Mouse (Mus musculus) heart, postnatal 25 days (tissue): Measurements from ENCODE around the gene Pxn. TPM values are rescaled to one million over a fixed set of nuclear protein-coding genes. Genes with fewer than 3 reads are reported as not detected.

Experiments used
- DNase-seq: peaks from one replicate; pipeline ENCODE4 v3.0.0; 2022; ENCODE audit warnings: low spot score
- intact Hi-C: fragments of 180-260 bp; cut with DNase I; formaldehyde crosslinking; loops from one replicate; pipeline ENCODE4 v1.15.1; 2025
- total RNA-seq, 2 experiments: library from RNA; stranded (reverse); gene quantifications; 2 replicates each; pipeline ENCODE4 v1.2.3; 2021

Gene Pxn
- total RNA-seq, 2 experiments from 2014 or later, result 34.4 to 39.5 TPM

DNA sequence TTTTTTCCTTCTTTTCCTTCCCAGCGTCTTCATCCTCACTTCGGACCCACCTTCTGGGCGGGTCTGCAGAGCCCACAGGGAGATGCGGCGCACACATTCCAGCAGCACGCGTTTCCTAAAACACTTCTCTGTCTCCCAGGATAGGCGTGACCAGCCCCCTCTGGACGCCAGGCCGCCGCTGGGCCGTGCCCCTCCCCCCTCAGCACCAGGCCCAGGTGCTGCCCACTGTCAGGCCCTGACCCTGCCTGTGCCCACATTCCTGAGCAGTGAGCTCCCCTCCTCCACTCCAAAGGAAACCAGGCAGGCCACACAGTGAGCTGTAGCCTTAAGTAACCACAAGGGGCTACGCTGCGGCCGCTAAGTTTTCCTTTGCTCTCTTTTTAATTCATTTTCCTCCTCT is 17.5 kb downstream of the Pxn start:
- intact Hi-C loops, result no loop called here
- no peak for DNase-seq

DNA sequence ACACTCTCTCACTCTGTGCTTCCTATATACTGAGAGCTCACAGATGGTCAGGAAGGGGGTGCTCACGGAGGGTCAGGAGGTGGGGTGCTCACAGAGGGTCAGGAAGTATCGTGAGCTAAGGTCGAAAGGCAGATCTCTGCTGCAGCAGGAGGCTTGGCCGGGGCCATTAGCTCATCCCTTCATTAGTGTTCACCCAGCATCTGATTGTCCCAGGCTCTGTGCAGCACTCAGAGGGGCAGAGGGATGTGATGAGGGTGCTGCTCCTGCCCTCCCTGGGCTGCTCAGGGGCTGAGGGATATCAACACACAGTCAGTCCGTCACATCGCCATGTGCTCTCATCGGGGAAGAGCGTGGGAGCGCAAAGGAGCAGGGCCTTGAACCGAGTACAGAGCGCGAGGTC is 18.0 kb downstream of the Pxn start:
- no peak for DNase-seq

DNA sequence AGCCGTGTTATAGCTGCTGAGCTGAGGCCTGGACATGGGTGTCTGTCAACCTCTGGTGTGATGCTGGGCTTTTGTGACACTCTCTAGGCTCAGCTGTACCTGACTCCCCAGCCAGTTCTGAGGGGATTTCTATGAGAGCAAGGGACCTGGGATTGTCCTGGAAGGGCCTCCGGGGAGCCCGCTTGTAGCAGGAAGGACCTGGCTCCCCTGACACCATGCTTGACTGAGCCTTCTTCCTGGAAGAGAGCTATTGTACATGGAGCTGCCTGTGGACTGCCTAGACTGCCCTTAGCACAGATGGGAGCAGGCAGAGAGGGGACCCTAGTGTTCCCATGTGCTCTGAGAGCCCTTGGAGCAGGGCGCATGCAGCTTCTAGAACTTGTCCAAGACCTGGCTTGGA is 18.9 kb downstream of the Pxn start:
- intact Hi-C loops, result no loop called here
- no peak for DNase-seq

More for the DNA sequence above, 18.0 kb downstream of the Pxn start:
- intact Hi-C loops, result no loop called here

DNA sequence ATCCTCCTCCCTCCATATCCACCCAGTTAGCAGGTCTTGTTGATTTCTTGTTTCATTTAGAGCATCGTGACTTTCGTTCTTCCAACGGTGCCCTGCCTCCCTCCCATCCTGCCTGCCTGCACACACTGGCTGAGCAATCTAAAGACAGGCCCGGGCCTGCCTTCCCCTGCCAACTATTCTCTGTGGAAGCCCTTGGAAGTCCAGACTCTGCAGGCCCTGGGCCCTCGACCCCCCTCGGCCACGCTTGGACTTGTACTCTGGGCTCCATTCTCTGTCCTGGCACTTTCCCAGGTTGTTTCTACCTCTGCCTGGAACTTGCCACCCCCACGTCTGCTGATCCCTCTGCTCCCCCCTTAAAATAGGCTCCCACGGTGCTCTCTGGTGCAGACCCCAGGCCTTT is 19.5 kb downstream of the Pxn start:
- DNase-seq, result no peak
- intact Hi-C loops, result no loop called here

DNA sequence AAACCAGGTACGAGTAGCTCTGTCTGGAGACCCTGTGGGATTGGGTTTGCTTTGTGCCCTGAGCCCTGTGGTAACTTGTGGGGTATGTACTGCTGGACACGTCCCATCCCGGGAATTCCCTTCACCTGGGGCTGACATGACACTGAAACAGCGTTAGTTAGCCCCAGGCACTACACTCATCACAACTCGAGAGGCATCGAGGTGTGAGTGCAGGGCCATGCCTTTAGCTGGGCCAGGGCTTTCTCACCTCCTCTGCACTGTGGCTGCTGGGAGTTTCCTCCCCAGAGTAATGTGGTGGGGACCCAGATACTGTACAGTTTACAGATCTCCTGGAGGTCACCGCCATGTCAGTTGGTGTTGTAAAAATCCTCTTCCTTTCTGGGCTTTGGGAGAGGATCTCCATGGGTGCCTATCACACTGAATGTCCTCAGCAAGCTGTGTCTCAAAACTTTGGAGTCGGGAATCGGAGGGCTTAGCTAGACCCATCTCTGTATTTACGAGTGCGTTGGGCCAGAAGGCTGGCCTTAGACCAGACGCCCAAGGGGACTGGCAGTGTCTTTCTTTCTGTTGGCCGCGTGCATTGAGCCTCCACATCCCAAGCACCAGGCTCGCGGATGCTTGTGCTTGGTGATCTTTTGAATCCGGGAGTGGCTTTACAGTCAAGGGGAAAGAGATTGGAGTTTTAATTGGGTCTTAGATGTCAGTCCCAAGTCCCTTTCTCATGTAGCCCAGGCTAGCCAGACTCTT is 20.2 kb downstream of the Pxn start:
- DNase-seq, result no peak

DNA sequence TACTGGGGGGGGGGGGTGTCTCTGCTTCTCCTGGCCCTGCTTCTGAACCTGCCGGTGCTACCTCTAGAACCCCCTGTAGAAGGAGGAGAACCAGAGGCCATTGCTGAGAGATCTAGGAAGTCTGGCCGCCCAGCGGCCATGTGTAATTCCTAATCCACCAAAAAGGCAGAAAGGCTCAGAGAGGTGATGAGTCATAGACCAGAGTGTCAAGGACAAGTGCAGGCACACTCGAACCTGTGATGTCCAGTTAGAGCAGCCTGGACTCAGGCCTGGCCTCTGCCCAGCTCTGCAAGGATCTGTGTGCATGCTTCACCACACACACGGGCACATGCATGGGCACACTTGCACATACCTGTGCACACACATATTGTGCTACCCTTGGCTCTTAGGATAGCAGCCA is 21.7 kb downstream of the Pxn start:
- DNase-seq, result no peak
- intact Hi-C loops, result no loop called here

More for the DNA sequence above, 20.2 kb downstream of the Pxn start:
- intact Hi-C loops, result no loop called here

DNA sequence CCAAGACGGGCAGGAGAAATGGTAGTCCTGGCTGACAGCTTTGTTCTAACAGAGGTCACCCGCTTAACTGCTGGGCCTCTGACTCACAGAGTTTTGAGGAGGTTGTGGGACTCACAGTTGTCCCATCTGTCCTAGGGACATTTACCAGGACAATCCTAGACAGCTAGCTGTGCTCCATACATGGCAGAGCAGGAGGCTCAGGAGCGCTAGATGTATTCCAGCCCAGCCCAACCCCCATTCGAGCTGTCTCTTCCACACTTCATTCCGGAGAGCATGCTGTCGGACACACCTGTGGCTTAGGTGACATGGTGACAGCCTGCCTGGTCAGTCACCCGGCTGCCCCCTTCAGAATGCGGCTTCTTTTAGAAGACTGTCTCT is 22.9 kb downstream of the Pxn start:
- DNase-seq, result no peak
- intact Hi-C loops, result no loop called here

DNA sequence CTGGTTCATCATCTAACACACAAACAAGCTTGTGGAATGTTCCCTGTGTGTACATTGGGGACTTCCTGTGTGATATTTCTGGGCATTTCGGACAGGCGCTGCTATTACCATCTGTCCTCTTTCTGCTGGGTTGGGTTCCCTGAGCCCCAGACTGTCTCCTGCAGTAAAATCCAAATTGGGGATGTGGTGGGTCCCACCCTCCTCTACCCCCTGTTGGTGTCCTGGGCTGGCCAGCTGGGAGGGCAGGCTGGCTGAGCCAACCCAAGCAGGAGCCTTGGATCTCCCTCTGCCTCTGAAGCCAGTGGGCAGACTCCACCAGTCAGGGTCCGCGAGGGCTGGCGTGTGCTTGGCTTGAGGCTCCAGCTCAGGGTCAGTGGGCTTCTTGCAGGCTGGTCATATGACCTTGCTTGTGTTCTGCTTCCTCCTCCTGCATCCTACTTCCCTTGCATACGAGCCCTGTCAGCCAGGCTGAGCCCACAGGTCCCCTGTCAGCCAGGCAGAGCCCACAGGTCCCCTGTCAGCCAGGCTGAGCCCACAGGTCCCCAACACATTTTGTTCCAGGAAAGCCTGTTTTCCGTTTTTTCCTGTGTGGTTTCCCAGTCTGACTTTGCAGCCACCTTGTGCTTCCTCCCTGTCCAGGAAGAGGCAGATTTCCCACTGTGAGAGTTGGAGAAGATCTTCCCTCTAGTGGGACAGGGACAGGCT is 23.4 kb downstream of the Pxn start:
- intact Hi-C loops, result no loop called here
- DNase-seq, result no peak

DNA sequence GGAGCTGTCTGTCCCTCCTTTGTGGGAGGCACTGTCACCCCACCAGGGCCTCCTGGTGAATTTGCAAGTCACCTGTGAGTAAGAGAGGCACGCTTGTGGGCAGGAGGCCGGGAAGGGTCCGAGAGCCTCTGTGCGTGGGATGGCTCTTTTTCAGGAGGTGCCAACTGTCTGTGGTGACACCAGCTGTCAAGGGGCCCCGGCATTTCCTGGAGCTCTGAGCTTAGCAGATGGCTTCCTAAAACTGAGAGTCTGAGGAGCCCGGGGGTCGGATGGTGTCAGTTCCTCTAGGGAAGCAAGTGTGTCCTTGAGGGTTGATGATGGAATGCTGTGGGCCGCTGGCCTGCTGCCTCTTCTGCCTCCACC is 24.0 kb downstream of the Pxn start:
- intact Hi-C loops, result no loop called here
- DNase-seq, result no peak

DNA sequence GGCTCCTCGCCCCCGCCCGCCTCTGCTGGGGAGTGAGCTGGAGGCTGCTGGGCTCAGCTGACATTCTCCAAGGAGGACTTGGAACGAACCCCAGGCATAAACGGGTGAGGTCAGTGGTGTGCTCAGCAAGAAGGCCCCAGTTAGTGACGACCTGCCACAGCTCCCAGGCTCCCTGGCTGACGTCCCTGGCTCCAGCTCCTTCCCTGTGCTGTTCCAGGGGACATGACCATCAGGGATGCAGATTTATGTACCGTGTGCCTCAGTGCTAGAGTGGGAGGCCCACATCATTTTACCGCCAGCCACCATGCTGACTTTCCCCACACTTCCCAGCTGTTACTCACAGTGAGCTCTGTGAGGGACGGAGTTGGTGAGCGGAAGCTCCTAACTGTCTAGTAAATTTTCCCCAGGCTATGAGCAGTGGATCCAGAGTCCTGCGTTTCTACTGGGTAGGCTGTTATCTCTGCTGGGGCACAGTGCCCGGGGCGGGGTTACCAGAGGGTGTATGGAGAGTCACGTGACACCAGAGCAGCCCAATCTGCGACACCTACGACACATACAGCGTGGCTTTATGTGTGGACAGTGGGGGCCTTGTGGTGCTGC is 25.3 kb downstream of the Pxn start:
- intact Hi-C loops, result no loop called here
- peak; percentile 83 for DNase-seq

DNA sequence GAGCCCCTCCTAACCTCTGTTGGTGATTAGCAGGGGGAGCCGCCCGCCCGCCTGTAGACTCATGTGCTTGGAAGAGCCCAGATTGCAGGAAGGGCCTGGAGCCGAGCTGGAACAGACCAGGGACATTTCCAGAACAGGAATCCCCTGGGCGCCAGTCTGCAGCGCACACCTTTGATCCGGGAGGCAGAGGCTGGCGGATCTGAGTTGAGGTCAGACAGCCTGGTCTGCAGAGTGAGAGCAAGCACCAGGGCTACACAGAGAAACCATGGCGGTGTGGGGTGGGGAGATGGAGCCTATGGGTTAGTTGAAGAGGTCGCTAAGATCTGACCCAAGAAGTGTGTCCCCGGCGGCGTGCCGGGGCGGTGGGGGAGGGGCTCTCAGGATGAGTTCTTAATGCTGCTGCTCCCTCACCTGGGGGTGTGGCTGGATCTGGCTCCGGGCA is 27.8 kb downstream of the Pxn start:
- intact Hi-C loops, result no loop called here
- peak; percentile 77 for DNase-seq

DNA sequence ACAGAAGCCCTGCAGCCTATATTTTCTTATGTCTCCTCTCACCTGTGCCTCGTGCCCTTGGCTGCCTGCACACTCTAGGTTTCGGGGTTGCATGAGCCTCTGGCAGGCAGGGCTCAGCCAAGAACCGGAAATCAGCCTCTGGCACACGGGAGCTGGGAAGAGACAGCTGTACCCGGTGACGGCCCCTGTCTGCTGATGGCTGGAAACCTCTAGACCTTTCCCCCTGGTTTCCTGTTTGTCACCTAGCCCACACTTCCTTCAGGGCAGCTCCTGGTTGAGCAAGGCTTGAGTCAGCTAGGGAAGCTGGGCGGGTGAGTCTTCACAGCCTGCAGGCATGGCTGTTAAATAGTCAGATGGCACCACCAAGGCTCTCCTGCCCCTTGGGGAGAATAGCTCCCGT is 28.4 kb downstream of the Pxn start:
- intact Hi-C loops, result no loop called here
- DNase-seq, result no peak

DNA sequence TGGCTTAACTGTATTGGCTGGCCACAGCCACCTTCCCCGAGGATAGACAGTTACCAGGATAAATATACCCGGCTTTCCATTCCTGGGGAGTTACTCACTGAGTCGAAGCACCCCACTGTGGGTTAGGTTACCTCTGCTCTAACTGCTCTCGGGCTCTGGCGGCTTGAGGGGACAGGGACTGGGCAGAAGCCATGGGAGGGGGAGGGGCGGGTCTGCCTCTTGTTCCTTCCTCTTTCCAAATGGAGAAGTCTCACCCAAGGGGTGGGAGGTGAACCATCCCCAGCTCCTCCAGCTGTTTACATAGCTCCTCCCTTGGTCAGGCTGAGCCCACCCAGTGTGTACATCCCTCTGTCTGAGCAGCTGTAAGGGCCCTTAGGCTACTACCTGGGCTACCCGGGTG is 29.2 kb downstream of the Pxn start:
- DNase-seq, result no peak
- intact Hi-C loops, result no loop called here

DNA sequence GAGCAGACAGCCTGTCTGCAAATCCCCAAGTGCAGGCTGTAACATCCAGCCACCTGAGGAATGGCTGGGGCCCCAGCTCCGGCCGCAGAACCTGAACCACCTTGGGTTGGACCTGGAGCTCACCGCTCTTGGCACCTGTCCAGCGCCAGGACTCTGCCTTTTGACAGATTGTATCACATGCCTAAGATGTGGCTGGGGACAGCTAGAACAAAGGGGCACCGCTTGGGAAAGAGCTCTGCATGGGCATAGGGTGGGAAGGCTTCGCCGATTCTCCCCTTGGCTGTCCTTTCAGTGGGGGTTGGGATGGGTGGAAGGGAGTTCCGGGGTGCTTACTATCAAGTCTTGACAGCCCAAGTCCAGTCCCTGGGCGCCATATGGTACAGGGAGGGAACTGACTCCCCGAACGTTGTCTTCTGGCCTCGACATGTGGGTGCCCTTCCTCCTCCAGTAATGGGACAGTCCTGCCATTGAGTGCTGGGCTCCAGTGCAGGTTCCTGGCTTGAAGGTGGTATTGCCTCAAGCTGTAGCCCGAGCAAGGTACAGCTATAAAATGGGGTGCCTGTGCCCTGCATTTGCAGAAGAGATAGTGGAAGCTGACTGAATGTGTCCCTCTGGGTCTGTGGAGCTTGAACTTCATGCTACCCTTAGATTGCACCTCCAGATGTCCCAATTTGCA is 31.7 kb downstream of the Pxn start:
- DNase-seq, result no peak
- intact Hi-C loops, result loop anchor here (1.0 kb wide), 1 partner anchor 32 kb away; the partner anchor contains the start of gene Pxn

DNA sequence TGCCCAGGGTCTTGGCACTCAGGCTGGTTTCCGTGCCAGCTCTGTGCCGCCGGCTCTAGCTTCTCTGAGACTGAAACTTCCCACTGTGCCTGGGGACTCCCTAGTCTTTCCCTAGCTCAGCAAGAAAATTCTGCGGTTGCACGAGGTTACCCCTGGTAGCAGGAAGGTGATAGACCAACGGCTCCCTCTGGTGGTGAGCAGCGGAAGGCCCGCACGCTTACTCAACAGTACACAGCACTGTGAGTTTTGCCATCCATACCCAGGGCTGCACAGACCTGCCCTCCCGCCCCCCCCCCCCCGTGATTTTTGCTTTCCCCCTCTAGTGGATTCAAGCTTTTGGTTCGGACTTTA is 32.2 kb downstream of the Pxn start:
- peak; percentile 77 for DNase-seq
- intact Hi-C loops, result loop anchor here (1.0 kb wide), 1 partner anchor 32 kb away; the partner anchor contains the start of gene Pxn

DNA sequence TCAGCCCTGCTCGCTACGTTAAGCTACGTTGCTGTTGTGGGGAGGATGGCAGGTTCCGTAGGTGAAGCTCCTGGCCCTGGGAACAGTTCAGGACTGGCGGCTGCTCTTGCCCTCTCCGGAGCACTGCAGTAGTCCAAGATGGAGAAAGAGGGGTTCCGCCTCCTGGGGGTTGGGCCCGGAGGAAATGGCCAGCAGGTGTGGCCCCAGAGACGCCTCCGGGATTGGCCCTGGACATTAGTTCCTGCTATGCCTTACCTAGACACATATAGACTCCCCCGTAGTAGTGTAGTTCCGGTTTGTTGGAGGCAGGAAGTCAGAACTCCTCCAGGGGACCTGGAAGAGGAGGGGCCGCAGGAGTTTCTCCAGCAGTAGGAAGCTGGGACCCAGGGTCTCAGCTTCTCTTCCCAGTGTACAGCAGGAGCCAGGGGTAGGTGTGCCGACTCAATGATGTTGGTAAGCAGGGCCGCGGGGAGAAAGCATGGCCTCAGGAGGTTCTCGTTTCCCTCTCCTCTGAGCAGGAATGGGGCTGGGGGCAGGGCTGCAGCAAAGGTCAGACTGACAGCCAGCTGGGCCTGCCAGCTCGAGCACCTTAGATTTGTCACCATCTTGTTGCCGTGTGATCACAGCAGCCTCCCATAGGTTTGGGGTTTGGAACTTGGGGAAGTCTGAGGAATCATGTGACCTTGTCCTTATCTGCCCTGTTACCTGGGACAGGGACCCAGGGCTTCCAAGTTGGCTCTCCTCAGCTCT is 36.3 kb downstream of the Pxn start:
- intact Hi-C loops, result no loop called here
- DNase-seq, result no peak

DNA sequence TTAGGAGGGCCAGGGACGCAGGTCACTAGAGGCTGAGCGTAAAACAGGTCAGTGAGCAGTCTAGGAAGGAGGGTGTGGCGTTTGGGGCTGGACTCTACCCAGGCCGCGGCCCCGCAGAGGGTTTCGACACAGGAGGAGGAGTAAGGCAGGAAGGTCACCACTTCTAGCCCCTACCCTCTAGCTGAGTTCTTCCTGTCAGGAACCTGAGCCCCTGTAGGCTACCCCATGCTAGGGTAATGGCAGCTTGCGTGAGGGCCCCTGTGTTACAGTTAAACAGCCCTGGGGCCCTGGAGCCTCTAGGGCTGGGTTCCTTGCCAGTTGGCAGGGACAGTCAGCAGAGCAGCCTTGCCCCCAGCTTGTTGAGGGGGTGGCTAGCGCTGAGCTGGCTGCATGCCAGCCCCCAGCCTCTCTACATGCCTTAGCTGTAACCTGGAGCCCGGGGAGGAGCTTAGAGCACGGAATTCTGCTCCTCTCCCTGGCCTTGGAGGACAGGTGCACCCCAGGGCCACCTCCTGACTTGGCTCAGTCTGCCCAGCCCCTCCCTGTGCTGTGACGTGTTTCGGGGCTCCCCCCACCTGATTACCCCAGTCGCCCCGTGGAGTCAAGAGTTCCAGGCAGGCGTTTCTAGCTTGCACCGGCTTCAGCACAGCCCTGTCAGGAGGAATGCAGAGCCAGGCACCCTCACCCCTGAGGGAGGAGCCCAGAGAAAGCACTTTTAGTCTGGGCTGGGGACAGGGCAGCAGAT is 37.2 kb downstream of the Pxn start:
- intact Hi-C loops, result no loop called here

DNA sequence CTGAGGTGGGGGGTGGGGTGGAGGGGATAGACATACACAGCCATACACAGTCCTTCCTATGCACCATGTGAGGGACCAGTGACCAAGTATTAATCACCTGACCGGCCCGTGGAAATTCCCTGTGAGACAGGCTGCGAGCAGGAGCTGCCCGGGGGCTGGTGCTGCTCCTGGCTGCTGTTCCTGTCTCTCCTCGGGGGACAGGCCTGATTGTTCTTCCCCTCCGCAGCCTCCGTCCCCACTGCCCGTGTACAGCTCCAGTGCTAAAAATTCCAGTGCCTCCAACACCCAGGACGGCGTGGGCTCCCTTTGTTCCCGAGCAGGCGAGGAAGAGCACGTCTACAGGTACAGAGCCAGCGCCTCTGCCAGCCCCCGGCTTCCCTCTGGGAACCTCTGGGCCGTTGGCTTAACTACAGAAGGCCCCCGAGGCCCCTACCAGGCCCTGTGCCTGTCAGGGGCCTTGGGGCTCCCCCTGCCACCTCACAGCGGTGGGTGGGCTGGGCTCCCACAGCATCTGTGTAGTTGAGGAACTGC is 38.2 kb downstream of the Pxn start:
- intact Hi-C loops, result no loop called here
- no peak for DNase-seq

More for the DNA sequence above, 37.2 kb downstream of the Pxn start:
- DNase-seq, result no peak

DNA sequence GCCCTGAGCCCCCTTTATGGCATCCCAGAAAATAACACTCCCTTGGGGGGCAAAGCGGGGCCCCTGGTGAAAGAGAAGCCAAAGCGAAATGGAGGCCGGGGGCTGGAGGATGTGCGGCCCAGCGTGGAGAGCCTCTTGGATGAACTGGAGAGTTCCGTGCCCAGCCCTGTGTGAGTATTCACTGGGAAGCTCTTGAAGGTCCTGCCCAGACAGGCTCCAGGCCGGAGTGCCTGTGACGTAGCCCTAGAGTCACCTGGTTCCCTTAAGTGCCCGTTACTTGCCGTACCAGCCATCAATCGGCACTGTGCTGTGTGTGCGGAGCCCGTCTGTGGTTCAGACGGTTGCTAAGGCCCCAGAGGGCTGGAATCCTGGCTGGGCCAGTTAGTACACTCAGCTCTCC is 39.2 kb downstream of the Pxn start:
- DNase-seq, result no peak
- intact Hi-C loops, result no loop called here
